Mouse (Mus musculus): ENCODE data around the gene Sgcd. TPM values are rescaled to one million over a fixed set of nuclear protein-coding genes. Genes with fewer than 3 reads are reported as not detected.

Sgcd gene
- total RNA-seq (2021): 10 to 100 TPM; 60.7 to 78.2 TPM
- long read RNA-seq, experiment 1, transcript Sgcd-201 (8 exons, 1,617 nt): major isoform, 6 of 24 reads
- long read RNA-seq, experiment 1, partial matches to known transcripts: 3 of 24 reads
- long read RNA-seq, experiment 1, other reads (novel, unspliced or antisense): 15 of 24 reads
- long read RNA-seq, experiment 2, transcript Sgcd-201 (8 exons, 1,617 nt): major isoform, 5 of 12 reads
- long read RNA-seq, experiment 2, partial matches to known transcripts: 3 of 12 reads
- long read RNA-seq, experiment 2, other reads (novel, unspliced or antisense): 4 of 12 reads

DNA sequence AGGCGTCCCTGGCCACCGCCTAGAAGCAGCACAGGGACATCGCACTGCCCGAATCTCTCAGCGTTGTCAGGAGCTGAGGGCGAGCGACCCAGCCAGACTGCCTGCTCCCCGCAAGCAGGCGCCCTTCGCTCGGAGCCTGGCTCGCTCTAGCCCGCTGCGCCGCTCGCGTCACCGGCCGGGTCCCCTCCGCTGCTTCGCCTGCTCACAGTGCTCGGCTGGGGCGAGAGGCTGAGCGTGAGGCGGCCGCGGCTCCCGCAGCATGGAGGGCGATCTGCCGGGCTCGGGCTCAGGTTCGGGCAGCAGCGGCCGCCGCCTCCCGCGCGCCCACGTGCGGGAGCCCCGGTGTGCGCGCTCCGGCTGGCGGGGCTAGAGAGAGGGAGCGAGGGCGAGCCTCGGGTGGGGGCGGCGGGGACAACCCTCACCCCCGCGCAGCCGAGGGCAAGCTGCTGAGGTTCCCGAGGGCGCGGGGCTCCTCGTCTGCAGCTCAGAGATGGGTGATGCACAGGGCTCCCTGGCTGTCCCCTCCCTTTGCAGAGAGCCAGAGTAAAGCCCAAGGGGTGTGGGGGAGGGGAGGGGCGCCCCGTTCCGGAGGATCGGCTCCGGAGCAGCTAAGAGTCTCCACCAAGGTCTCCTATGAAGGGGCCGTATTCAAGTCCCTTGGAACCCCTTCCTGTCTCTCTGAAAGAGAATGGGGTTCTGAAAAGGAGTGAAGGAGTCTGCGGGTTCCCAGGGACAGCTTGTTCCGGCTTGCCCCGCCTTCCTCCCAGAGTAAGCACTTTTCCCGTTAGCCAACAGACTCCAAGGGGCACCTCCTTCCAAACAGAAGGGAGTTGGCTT is at the start of gene Sgcd:
Sgcd (minus strand) TSS at position 273 of the 837 bp plus-strand sequence.
- intact Hi-C loops (cut with DNase I): no loop called here
- no peak within 1 kb of the TSS for H3K27ac ChIP-seq
- peak; percentile 31 for DNase-seq
- H3K4me3 ChIP-seq: peak within 1 kb of the TSS; percentile 67
- TF ChIP-seq CTCF (IDR thresholded peaks at IDR 0.05): no peak

DNA sequence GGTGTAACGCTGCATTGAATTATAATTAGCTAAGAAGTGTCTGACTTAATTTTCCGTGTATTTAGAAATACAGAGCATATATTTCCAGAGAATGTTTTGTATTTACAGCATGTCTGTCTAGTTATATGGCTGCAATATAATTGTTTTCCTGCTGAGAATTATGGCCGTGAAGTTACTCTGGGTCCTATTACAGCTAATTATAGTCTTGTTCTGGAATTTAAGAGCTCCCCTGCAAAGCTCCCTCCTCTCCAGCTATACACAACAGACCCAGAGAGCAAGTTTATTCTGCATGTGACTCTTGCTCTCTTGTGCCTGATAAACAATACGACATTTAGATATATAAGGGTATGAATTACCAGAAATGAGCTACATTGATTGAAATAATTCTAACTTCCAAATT is 49.3 kb upstream of the Sgcd start:
- Histone ChIP-seq H3K27ac (no peak overlapping the region), H3K4me3 (no peak overlapping the region)
- TF ChIP-seq CTCF (IDR thresholded peaks at IDR 0.05): no peak
- no peak for DNase-seq
- intact Hi-C loops (cut with DNase I): no loop called here

DNA sequence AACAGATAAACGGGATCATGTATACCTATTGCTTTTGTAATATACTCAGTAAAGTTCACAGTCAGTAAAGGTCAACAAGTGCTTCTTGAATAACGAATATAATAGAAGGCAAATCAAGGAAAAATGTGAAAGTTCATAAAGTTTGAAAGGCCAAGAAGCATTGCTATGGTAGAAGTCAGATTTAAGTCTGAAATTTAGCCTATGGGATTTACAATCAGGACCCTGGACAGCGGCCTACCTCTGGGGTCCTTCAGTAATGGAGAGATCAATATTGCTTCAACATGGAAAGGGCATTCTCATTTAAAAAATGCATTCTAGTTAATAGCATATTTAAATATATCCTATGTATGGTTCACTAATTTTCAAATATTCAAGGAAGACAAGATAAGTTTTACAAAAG is 24.1 kb upstream of the Sgcd start:
- no peak for DNase-seq
- Histone ChIP-seq H3K4me3 (no peak overlapping the region), H3K27ac (no peak overlapping the region)
- TF ChIP-seq CTCF (IDR thresholded peaks at IDR 0.05): no peak
- intact Hi-C loops (cut with DNase I): no loop called here

DNA sequence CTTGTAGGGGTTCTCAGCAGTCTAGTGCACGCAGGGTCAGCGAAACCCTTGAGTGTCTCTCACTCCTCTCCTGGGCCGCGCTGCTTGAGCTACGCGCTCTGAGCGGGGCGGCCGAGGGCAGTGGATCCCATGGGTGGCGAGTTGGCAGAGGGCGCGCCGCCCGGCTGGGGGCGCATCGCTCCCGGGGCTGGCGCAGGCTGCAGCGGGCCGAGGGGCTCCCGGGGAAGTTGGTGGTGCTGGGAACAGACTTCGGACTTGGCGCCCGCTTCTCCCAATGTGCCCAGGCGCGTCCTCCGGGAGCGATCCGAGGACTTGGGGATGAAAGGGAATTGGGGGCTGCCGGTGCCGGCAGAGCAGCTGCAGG is 454 bp downstream of the Sgcd start:
- Histone ChIP-seq H3K4me3 (peak overlapping the region; percentile 67), H3K27ac (no peak overlapping the region)
- no peak for TF ChIP-seq CTCF (IDR thresholded peaks at IDR 0.05)
- intact Hi-C loops (cut with DNase I): no loop called here
- peak; percentile 16 for DNase-seq

DNA sequence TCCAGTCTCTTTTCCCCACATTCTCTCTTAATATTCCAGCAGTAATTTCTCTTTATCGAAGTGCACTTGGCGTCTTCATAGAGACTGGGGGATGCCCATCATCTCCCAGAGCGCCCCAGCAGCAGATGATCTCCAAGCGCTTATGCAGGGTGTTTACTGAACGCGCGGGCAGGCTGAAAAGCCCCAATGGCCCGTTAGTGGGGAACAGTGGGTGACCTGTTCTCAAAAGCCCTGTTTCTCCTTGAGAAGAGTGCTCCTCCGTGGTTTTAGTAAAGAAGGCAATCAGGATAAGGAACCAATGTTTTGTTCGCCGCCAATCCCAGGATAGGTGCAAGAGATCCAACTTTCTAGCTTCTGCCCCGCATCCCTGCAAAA is 889 bp downstream of the Sgcd start:
- no peak for DNase-seq
- no peak for TF ChIP-seq CTCF (IDR thresholded peaks at IDR 0.05)
- Histone ChIP-seq H3K4me3 (peak overlapping the region; percentile 67), H3K27ac (no peak overlapping the region)
- intact Hi-C loops (cut with DNase I): no loop called here

DNA sequence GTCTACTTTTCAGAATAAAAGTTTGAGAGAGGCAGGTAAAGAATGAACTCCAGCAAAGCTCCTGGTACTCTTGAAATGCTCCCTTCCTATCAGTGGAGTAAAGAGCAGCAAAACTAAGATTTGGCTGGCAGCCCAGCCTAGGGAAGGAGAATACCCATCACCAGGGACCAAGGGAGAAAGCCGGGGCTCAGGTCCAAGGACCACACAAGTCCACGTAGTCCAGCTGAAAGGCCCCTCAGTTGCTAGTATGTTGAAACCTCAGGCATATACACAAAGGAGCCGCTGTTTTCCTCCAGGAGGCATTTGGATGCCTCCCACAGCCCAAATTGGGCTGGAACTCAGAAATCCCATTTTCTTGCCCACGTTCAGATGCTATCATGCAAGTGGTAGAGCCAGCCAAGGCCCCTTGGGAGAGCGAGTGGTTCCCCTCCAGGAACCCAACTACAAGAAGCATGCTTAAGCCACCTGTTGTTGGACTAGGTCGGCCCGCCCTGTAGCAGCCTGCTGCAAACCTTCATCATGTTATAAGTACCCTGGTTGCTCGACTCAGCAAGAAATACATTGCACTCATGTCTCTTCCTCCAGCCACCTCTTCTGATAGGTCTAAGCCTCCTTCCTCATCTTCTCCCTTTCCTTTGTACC is 1.4 kb downstream of the Sgcd start:
- H3K27ac ChIP-seq: no peak overlapping the region
- intact Hi-C loops (cut with DNase I): no loop called here
- TF ChIP-seq CTCF (IDR thresholded peaks at IDR 0.05): no peak
- DNase-seq: no peak
- H3K4me3 ChIP-seq: peak overlapping the region; percentile 67

DNA sequence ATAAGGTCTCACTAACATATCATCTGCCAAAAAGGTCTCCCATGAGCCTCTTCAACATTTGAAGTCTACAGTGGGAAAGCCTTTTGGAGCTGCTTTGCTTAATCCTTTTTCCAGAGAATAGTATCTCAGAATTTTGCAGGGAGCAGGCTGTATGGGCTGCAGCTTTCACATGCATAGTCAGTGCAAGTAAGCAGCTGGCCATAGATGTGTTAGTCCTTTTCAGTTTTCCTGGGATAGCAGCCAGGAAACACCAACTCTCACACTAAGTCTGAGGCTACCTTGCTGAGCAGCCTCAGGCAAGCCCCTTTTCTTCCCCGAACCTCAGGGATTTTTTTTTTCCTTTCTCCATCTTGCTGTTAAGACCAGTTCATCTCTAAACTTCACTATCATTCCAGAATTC is 6.6 kb downstream of the Sgcd start:
- no peak for DNase-seq
- TF ChIP-seq CTCF (IDR thresholded peaks at IDR 0.05): no peak
- intact Hi-C loops (cut with DNase I): no loop called here
- no peak overlapping the region for H3K4me3 ChIP-seq
- H3K27ac ChIP-seq: no peak overlapping the region

DNA sequence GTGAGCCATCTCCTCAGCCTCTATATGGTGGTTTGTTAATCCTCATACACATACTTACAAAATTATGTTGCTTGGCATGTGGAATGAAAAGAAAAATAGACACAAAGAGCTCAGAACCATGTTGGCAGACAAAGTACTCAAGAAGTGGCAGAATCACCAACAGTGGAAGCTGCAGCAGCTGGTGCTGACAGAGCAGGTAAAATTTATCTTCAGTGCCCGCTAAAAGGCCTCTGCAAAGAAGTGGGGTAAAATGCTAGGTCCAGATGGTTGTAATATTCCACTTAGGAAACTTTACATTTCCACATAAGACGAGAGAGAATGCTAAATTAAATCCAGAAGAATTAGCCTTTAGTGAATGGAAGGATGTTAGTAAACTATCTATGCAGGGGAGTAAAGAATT is 7.7 kb downstream of the Sgcd start:
- DNase-seq: no peak
- TF ChIP-seq CTCF (IDR thresholded peaks at IDR 0.05): no peak
- Histone ChIP-seq H3K4me3 (no peak overlapping the region), H3K27ac (no peak overlapping the region)
- intact Hi-C loops (cut with DNase I): no loop called here

DNA sequence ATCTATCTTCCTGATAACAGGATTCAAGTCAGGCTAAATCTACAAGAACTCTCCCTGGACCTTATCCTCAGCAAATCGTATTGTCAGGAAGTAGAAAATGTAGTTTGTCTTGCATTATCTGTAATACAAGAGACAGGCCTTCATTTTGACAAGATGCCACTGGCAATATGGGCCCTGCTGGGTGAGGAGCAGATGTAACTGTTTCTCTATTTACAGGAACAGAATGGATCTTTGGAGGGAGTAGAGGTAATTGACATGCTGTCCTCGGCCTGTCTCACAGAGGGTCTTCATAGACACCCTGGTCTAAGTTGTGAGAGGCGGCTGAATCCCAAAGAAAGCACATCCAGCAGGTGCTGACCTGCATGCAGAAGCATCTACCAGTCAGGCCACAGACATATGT is 35.5 kb downstream of the Sgcd start:
- H3K27ac ChIP-seq: no peak overlapping the region
- TF ChIP-seq CTCF (IDR thresholded peaks at IDR 0.05): no peak
- intact Hi-C loops (cut with DNase I): no loop called here
- no peak for DNase-seq
- H3K4me3 ChIP-seq: no peak overlapping the region

DNA sequence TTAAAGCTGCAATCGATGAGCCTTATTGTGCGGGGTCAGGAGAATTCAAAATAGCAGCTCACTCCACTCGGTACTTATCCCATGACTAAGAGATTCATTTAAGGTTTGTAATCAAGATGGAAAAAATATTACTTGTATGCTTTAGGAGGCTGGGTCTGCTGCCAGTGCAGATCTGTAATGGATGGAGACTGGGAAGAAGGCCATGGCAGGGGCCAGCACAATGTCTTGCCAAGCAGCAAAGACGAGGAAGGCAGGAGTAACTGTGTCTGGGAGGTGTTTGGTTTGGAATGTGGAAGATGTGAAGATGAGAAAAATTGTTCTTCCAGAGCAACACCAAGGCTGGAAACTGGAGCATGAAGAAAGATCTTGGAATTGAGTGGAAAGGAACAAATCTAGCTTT is 36.4 kb downstream of the Sgcd start:
- intact Hi-C loops (cut with DNase I): no loop called here
- no peak overlapping the region for H3K4me3 ChIP-seq
- peak; percentile 14 for DNase-seq
- no peak for TF ChIP-seq CTCF (IDR thresholded peaks at IDR 0.05)
- H3K27ac ChIP-seq: no peak overlapping the region

DNA sequence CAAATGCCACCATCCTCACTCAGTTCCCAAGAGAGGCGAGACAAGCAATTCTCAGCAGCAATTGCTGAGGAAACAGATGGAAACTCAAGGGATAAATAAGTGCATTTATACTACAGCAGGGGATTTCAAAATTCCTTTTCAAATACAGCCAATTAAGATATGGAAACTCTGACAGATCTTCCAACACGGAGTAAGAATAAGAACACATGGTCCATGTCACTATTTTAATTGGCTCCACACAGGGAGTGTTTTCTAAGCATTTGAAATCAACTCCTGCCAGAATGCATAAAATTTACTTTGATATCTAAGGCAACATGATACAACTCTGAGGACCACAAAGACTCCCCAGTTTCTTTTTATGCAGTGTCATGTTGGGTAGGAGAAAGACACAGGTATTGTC is 49.0 kb downstream of the Sgcd start:
- Histone ChIP-seq H3K27ac (no peak overlapping the region), H3K4me3 (no peak overlapping the region)
- DNase-seq: no peak
- intact Hi-C loops (cut with DNase I): no loop called here
- TF ChIP-seq CTCF (IDR thresholded peaks at IDR 0.05): no peak

DNA sequence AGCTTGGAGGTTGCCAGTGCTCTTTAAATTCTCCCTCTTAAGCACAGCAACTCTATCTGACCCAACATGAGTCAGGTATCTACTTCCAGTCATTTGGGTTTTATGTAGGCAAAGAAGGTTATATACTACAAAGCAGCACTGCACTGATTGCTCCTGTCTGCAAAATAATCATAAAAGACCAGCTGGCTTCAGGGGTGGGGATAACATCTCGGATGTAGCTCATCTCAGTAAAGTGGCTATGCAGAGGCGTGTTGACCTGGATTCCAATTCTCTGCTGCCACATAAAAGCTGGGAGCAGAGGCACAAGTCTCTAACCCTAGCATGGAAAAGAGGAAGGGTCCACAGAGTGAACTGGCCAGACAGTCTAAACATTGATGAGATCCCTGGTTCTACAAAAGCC is 71.2 kb downstream of the Sgcd start:
- DNase-seq: no peak
- no peak overlapping the region for H3K27ac ChIP-seq
- intact Hi-C loops (cut with DNase I): no loop called here
- no peak for TF ChIP-seq CTCF (IDR thresholded peaks at IDR 0.05)
- H3K4me3 ChIP-seq: no peak overlapping the region

DNA sequence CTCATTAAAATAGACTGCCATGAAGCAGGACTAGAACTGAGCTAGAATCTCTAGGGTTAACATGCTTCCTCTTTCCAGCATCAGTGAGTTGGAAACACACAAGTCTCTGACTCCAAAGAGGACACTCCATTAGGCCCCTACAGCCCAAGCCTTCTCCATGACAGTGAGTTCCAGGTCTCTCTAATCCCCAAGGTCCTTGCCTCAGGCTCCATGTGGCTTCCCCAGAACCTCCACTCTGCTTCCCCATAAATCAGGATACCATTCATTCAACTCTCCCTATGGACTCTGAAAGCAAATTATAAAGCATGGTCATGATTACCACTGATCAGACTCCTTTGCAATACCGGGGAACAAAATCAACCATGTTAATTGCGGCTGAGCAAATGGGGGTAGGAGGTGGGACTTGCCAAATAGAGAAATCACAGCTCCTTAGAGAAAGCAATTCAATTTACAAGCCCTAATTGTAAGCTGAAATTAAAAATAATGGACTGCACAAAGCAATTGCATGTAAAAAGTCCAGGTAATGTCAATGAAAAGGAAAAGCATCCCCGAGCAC is 97.1 kb downstream of the Sgcd start:
- intact Hi-C loops (cut with DNase I): no loop called here
- no peak for TF ChIP-seq CTCF (IDR thresholded peaks at IDR 0.05)
- H3K4me3 ChIP-seq: no peak overlapping the region

More for the DNA sequence above, 97.1 kb downstream of the Sgcd start:
- DNase-seq: no peak
- no peak overlapping the region for H3K27ac ChIP-seq
